Mouse (Mus musculus) stomach, postnatal 0 days (tissue): ENCODE measurements at regions not wholly inside any gene's neighbourhood (a gene's known extent, or its start where the extent isn't known, plus 50 kb on each side); places are given as distances from the start of the nearest gene placed in this dataset.

Experiments
- ATAC-seq: fragments of 200-750 bp; cut with Nextera tagmentation; 2 replicates; pipeline ENCODE4 v1.8.0; 2017; ENCODE audit not compliant: low FRiP score, low TSS enrichment
- DNase-seq: peaks from one replicate; pipeline ENCODE4 v3.0.0-alpha.2; 2016; ENCODE audit warnings: low spot score
- H3K27ac ChIP-seq: fragments of 300-500 bp; sonication (generic); replicated peaks from 2 replicates; pipeline ENCODE4 v1.5.1; 2014; ENCODE audit warnings: mild to moderate bottlenecking, control low read depth
- H3K27me3 ChIP-seq: fragments of 300-500 bp; sonication (generic); 2 replicates; pipeline ENCODE4 v1.6.1; 2014; ENCODE audit warnings: low read length; ENCODE audit not compliant: control insufficient read depth, insufficient read depth
- H3K36me3 ChIP-seq: fragments of 300-500 bp; sonication (generic); 2 replicates; pipeline ENCODE4 v1.6.1; 2014; ENCODE audit warnings: low read length, mixed read lengths; ENCODE audit not compliant: control insufficient read depth, insufficient read depth
- H3K4me1 ChIP-seq: fragments of 300-500 bp; sonication (generic); replicated peaks from 2 replicates; pipeline ENCODE4 v1.6.1; 2014; ENCODE audit warnings: antibody characterized with exemption; ENCODE audit not compliant: control insufficient read depth, insufficient read depth
- H3K4me2 ChIP-seq: fragments of 300-500 bp; sonication (generic); replicated peaks from 2 replicates; pipeline ENCODE4 v1.6.1; 2014; ENCODE audit warnings: low read depth, mild to moderate bottlenecking, control low read depth, moderate library complexity
- H3K4me3 ChIP-seq: fragments of 300-500 bp; sonication (generic); 2 replicates; pipeline ENCODE4 v1.5.1; 2014; ENCODE audit warnings: low read depth, low read length, control low read depth
- H3K9ac ChIP-seq: fragments of 300-500 bp; sonication (generic); 2 replicates; pipeline ENCODE4 v1.6.1; 2014; ENCODE audit warnings: mild to moderate bottlenecking, low read length, control low read depth, mixed read lengths
- H3K9me3 ChIP-seq: fragments of 300-500 bp; sonication (generic); 2 replicates; pipeline ENCODE4 v1.6.1; 2016; ENCODE audit warnings: low read length; ENCODE audit not compliant: control insufficient read depth
- CTCF ChIP-seq: IDR thresholded peaks from 2 replicates; pipeline ENCODE4 v1.5.1; 2016; ENCODE audit warnings: antibody characterized with exemption, low read depth, mild to moderate bottlenecking, moderate library complexity
- EP300 ChIP-seq: optimal IDR thresholded peaks from 2 replicates; pipeline ENCODE3; 2016; ENCODE audit warnings: antibody characterized with exemption
- WGBS: fragments of 180-500 bp; shearing (Covaris S2); extraction: QIAGEN DNeasy Blood & Tissue Kit; methylation state at CpG from one replicate; pipeline ENCODE4 v1.1.7; 2014; 5-methylcytosine and 5-hydroxymethylcytosine counted together

DNA sequence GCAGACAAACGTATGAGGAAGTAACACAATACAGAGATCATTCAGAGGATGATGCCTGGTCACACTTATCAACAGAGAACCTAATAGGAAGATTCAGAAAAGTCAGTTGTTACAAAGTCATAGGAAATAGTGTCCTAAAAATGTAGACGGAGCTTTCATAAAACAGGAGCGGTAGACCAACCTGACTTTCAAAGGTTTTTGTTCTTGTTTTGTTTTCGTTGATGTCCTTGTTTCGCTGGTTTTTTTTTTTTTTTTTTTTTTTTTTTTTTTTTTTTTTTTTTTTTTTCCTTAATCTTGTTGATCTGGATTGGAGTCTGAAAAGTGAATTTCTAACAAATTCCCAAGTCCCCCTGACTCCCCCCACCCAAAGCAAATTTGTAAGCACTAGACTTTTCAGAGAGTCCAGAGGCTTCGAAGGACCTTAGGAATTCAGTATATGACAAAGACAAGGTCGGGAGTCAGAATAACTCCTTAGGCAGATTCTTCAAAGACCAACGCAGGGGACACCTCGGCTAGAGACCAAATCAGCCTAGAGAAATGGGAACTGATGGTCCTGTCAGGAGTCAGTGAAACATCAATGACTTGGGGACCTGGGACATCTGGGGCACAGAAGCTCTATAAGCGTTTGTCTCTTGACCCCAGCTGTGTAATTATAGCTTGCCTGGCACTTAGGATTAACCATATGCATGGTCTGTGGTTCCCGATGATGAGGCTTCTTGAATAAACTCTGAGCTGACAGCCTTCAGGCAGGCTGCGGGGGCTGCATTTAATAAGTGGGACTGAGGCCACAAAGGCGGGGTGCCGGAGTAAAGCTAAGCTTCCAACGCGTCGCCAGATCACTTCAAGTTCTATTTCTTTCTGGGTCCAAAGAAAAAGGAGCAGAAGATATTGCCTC lies 115.7 kb upstream of the Cblb start:
- Histone ChIP-seq H3K27ac (no peak overlapping the region), H3K9ac (no peak overlapping the region), H3K4me1 (no peaks in the 10 kb centered on the region), H3K4me3 (no peak overlapping the region), H3K36me3 (no peaks in the 10 kb centered on the region), H3K9me3 (no peaks in the 10 kb centered on the region), H3K27me3 (no peaks in the 10 kb centered on the region), H3K4me2 (no peak overlapping the region)
- DNase-seq (no peak), ATAC-seq (no peak)
- WGBS = 76% methylated on average over 17 of the region's 17 CpGs
- no peak for TF ChIP-seq EP300
- TF ChIP-seq CTCF = no peak

DNA sequence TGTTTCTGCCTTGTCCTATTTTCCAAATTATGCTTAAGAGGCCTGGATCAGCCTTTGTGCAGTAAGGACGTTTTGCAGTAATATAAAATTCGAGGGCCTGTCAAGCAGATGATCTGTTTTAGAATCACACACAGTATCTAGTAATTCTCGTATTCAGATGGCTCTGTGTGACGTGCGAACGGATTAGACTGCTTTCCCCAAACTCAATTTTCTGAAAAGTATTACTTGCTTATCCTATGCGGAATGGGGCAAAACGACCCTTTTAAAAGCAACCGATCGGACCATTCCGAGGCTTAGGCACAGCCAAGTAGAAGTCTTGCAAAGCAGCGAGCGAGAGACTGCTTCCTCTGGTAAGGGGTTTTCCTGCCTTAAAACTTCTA lies 115.1 kb upstream of the Cblb start:
- Histone ChIP-seq H3K4me2 (no peak overlapping the region), H3K9ac (no peak overlapping the region), H3K27me3 (no peaks in the 10 kb centered on the region), H3K27ac (no peak overlapping the region), H3K4me3 (no peak overlapping the region), H3K36me3 (no peaks in the 10 kb centered on the region), H3K4me1 (no peaks in the 10 kb centered on the region), H3K9me3 (no peaks in the 10 kb centered on the region)
- DNase-seq (no peak), ATAC-seq (no peak)
- TF ChIP-seq CTCF (no peak), EP300 (no peak)
- 76% methylated on average over 13 of the region's 13 CpGs for WGBS

DNA sequence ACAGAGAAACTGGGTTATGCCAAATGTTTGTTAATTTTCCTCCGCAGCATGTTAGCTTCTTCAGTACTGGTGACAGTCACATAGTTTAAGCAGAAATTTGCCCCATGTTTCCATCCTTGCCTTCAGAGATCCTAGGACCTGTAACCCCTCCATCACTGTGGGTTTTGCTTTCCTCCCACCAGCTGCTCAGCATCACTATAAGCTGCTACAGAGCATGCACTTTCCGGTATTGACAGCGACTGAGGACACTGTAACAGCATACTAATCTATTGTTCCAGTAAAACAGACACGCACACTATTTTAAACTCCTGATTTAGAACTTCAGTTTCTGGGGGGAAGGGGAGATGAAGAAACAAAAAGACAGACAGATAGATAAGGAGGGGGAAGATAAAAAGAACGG lies 114.7 kb upstream of the Cblb start:
- Histone ChIP-seq H3K27me3 (no peaks in the 10 kb centered on the region), H3K27ac (no peak overlapping the region), H3K9ac (no peak overlapping the region), H3K4me3 (no peak overlapping the region), H3K36me3 (no peaks in the 10 kb centered on the region), H3K4me1 (no peaks in the 10 kb centered on the region), H3K9me3 (no peaks in the 10 kb centered on the region), H3K4me2 (no peak overlapping the region)
- 44% methylated on average over 5 of the region's 5 CpGs for WGBS
- ATAC-seq = no peak
- TF ChIP-seq EP300 (no peak), CTCF (no peak)
- DNase-seq = no peak

DNA sequence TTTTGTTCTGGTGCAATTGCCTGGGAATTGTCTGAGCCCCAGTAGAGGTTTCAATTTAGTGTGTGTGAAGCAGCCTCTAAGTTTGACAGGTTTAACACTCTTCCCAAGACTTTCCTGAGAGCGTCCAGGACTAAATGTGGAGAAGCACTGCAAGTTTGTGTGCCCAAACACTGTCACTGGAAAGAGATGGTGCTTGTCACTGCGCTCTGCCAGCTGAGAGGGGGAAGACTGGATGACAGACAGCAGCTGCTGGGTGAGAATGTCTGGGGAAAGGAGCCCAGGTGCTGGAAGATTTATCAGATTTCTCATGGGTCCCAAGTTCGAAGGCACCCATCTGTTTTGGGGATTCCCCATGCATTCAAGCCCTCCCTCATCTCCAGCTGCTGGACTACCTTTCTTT lies 114.2 kb upstream of the Cblb start:
- no peaks in the 10 kb centered on the region for H3K36me3 ChIP-seq
- H3K9ac ChIP-seq = no peak overlapping the region
- H3K4me3 ChIP-seq = no peak overlapping the region
- H3K4me2 ChIP-seq = no peak overlapping the region
- no peaks in the 10 kb centered on the region for H3K4me1 ChIP-seq
- no peak overlapping the region for H3K27ac ChIP-seq
- TF ChIP-seq EP300 = no peak
- TF ChIP-seq CTCF = no peak
- no peak for DNase-seq
- WGBS = 66% methylated on average over 3 of the region's 3 CpGs
- no peak for ATAC-seq
- H3K27me3 ChIP-seq = no peaks in the 10 kb centered on the region
- no peaks in the 10 kb centered on the region for H3K9me3 ChIP-seq

DNA sequence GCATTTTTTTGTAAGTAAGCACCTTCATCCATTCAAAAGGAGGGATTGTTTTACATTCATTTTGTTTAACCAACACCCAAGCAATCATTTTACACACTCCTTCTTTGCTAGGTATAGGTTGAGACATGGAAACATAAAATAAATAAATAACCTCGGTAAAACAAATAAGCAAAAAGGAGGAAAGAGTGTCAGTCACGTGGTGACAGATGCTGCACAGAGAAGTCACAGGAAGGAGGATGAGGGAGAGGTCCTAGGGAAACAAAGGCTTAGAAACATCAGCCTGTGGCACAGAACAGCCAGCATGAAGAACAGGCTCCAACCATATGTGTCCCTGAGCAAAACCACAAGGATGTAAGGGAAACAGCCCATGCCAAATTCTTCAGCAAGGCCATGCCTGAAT lies 113.5 kb upstream of the Cblb start:
- Histone ChIP-seq H3K4me3 (no peak overlapping the region), H3K36me3 (no peaks in the 10 kb centered on the region), H3K9me3 (no peaks in the 10 kb centered on the region), H3K27ac (no peak overlapping the region), H3K27me3 (no peaks in the 10 kb centered on the region), H3K4me2 (no peak overlapping the region), H3K4me1 (no peaks in the 10 kb centered on the region), H3K9ac (no peak overlapping the region)
- DNase-seq (no peak), ATAC-seq (no peak)
- WGBS = 19% methylated on average over 2 of the region's 2 CpGs
- TF ChIP-seq CTCF (no peak), EP300 (no peak)

DNA sequence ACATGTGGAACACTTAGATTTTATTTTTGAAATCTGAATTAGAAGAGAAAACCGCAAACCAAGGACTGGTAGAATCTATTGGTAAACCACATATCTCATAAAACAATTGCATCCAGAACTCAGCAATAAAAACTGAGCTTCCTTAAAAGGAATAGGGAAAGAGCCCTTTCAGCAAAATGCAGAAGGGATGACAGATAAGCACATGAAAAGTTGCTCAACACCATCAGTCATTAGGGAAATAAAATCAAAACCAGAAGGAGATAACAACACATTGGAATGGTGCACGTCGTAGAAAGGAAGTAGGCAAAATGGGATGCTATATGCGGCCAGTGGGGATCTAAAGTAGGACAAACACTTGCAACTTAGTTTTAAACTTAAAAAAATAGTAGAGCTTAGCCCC lies 110.0 kb upstream of the Cblb start:
- Histone ChIP-seq H3K4me1 (no peaks in the 10 kb centered on the region), H3K9me3 (no peaks in the 10 kb centered on the region), H3K4me2 (no peak overlapping the region), H3K27me3 (no peaks in the 10 kb centered on the region), H3K36me3 (no peaks in the 10 kb centered on the region), H3K4me3 (no peak overlapping the region), H3K9ac (no peak overlapping the region), H3K27ac (no peak overlapping the region)
- ATAC-seq = no peak
- 84% methylated on average over 4 of the region's 4 CpGs for WGBS
- TF ChIP-seq EP300 = no peak
- no peak for TF ChIP-seq CTCF
- DNase-seq = no peak
